Mouse (Mus musculus) Muller cell, postnatal 12 days (primary cell): ENCODE measurements around the gene Gsta1.
A peak's percentile ranks its signal among the peaks of the same experiment; 100 is the strongest.
"Not testable (repeated sequence)": the region's sequence is repeated elsewhere in the genome, so short reads cannot be mapped to it uniquely, and the experiment has no call there.

Experiments used
- DNase-seq: peaks from one replicate; pipeline ENCODE4 v3.0.0-alpha.2; 2015; ENCODE audit errors: inconsistent ontology term

The Gsta1 gene

DNA sequence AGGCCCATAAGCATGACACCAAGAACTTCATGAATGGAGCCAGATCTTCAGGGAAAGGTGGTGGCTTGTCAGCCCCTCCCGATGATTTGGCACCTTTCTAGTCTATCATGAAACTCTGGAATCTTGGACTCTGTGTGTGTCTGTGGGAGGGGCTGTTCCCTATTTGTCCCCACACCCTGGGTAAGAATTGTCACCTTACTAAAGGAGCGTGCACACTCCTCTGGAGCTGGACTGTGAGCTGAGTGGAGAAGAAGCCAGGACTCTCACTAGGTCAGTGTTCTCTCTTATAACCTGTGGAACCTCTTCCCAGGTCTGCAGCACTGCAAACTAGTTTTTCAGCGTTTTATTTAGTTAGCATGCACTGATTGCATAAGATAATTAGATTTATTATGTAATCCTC lies at the start of gene Gsta1:
Gsta1 (plus strand) TSS at position 196 of the 400 bp plus-strand sequence.
- DNase-seq: not testable (repeated sequence)

DNA sequence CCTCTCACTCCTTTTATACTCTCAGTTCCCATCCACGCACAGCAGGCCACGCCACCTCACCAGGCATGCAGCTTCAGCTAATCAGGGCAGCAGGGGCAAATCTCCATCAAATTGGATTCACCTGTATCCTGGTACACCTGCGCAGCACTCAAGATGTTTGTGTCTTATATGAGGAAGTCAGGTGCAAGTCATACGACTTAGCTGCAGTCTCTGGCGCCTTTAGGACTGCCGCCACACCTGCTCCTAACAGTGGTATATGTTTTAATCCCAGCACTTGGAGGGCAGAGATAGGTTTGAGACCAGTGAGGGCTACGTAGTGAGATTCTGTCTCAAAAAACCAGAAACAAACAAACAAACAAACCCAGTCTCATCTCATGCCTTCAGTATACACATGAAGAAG lies 48.0 kb upstream of the Gsta1 start, which contains the start of gene Gsta4:
Gsta4 (plus strand) TSS at position 301 of the 400 bp plus-strand sequence.
- not testable (repeated sequence) for DNase-seq

GRCm38 (mm10) chr9:78185686-78186085 lies 44.8 kb upstream of the Gsta1 start:
- no peak for DNase-seq

GRCm38 (mm10) chr9:78188910-78189309 lies 41.5 kb upstream of the Gsta1 start:
- DNase-seq: no peak

GRCm38 (mm10) chr9:78190651-78191634 lies 39.5 kb upstream of the Gsta1 start:
- DNase-seq: peak; percentile 63

GRCm38 (mm10) chr9:78191736-78192135 lies 38.7 kb upstream of the Gsta1 start:
- peak; percentile 76 for DNase-seq

GRCm38 (mm10) chr9:78193902-78194597 lies 36.4 kb upstream of the Gsta1 start:
- peak; percentile 41 for DNase-seq

DNA sequence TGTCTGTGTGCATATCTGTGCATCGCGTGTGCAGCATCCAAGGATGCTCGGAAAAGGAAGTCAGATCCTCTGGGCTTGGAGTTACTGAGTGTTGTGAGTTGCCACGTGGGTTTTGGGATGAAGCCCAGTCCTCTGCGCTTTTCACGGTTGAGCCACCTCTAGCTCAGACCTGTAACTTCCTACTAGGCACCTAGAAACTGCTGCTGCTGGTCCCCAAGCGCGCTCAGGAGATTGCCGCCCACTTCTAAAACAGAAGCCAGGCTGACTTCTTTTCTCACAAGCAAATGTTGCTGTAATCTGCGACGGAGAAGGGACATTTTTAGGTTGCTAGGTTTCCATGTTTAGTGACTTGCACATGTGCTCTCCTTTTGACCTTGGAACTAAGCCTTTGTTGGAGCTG lies 35.4 kb upstream of the Gsta1 start:
- no peak for DNase-seq

DNA sequence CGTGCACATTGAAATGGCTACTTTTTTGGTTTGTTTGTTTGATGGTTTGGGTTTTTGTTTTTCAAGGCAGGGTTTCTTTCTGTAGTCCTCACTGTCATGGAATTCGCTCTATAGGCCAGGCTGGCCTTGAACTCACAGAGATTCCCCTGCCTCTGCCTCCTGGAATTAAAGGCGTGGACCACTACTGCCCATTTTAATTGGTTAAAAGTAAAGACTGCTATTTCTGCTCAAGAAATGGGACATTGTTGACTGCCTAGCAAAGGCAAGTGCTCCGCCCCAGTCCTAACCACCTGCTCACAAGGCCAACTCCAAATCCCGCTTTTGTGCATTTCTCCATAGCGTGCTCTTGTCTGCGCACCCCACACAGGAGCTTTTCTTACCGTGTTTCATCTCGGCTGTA lies 32.7 kb upstream of the Gsta1 start:
- no peak for DNase-seq

GRCm38 (mm10) chr9:78204194-78204593 lies 26.3 kb upstream of the Gsta1 start:
- DNase-seq: no peak

DNA sequence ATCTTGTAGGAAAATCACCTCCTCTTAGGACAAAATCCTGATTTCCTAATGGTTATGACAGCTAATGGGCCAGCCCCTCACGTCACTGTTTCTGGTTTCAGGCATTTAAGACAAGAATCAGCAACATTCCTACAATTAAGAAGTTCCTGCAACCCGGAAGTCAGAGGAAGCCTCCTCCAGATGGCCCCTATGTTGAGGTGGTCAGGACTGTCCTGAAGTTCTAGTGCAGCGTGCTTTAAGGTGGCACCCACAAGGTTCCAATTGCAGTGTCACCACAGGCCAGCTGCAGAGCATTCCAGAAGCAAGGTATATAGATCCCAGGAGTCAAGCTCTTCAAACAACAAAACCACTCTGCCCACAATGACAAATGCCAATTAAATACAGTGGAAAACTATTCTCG lies 21.5 kb upstream of the Gsta1 start:
- DNase-seq: no peak

DNA sequence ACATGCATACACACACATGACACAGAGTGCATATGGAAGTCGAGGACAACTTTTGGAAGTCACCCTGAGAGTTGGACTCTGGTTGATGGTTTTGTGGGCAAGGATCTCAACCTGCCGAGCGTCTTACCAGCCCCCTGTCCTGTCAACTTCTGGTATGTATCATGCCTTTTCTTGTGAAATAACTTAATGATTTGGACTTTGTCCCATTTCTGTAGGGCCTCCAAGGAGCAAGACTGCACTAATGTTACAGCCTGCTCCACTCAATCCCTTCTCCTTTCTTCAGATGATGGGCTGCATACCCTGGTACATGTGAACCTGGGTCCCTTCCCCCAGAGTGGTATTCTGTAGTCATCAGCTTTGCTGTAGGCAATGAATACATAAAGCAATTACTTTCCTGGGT lies 20.4 kb upstream of the Gsta1 start:
- no peak for DNase-seq

GRCm38 (mm10) chr9:78210821-78211220 lies 19.6 kb upstream of the Gsta1 start:
- no peak for DNase-seq

DNA sequence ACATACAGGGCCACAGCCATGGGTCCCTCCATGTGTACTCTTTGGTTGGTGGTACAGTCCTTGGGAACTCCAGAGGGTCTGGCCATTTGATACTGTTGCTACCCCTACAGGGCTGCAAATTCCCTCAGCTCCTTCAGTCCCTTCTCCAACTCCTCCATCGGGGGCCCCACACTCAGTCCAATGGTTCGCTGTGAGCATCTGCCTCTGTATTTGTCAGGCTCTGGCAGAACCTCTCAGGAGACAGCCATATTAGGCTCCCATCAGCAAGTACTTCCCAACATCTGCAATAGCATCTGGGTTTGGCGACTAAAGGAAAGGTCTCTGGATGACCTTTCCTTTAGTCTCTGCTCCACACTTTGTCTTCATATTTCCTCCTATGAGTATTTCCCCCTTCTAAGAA lies 18.9 kb upstream of the Gsta1 start:
- no peak for DNase-seq

DNA sequence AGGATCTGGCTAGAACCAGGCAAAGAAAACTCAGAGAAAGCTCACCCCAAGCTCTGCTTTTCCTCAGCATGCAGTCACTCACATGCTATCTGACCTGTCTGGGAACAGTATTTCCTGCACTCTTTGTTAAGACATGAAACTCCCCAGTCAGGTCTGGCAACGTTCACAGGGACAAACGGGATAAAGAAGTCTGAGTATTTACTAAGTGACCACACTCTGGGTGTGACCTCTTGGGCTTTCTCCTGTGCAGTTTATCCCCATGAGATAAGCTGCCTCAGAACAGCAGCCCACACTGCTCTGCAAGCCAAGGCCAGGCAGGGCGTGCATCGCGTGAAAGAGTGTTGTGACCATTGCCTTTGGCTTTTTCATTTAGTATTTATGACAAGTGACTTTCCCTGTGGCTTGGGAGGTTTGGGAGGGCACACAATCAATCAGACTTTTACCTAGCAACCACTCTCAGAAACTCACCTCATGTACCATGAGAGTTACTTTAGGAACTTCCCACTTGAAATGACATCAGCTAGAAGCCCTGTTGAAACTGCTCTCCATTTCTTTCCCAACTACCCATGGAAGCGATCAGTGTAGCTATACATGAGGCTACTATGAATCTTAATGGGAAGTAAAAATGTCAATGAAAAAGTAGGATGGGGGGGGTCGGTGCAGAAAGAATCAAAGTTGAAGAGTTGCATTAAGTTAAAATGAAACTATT lies 18.0 kb upstream of the Gsta1 start:
- no peak for DNase-seq

- no peak for DNase-seq
Observed at GRCm38 (mm10) chr9:78217074-78217473, 13.4 kb upstream of the Gsta1 start.

DNA sequence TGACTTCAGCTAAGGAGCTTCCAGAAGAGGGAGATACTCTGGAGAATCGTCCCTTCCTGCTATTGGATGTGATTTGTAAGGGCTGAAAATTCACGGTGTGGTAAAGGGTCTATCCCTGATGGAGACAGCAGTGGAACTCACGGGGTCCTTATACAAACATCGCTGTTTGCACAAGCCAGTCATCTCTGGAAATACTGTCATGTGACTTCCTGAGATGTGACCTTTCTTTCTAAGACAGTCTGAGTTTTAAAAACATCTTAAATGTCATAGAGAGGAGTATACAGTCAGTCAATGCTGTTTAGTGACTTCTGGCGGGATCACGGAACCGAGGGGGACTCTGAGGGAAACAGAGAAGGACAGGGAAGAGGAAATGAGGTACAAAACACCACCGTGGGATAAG lies 7.8 kb upstream of the Gsta1 start:
- DNase-seq: no peak

DNA sequence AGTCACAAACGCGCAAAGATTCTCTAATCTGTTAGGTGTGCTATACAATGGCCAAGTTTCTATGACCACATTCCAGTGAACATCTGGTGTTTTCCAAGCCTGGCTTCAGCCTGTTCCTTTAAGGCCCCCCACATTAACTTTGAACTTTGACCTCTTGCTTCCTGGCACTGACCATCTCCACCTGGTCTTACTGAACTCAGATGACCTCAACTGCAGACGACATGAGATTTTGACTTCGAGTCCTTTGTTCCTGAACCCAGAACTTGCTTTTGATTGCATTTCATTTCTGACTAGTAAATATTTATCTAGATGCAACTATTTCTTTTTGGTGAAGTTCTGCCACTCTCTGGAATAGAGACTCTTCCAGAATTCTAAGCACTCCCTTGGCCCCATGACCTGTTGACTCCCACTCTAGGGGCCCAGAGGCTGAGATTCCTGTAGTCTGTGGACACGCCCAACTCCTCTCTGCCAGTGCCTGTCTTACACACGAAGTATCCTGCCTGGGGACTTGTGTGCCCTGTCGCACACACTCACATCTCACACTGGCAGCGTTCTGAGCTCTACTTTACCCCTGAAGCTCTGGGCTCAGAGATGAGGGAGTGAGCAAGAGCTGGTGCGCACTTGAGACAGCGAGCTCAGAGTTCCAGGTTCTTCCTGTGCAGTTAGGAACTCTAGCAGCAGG lies 7.1 kb upstream of the Gsta1 start:
- no peak for DNase-seq

DNA sequence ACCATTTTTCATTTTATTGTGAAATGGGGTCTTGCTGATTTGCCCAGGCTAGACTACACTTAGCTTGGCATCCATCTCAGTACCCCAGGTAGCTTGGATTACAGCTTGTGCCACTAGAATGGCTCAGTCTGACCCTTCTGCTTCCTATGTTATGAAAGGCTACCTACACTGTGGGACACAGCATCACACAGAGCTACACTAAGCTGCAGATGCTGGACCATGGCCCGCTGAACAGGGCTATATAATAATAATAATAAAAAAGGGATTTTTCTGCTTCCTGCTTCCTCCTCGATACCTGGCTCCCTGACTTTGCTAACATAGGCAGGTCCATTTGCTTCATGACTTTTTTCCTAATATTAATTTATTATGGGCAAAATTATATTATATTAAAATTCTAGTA lies 6.0 kb upstream of the Gsta1 start:
- DNase-seq: no peak

- no peak for DNase-seq
Observed at GRCm38 (mm10) chr9:78225304-78225703, 5.2 kb upstream of the Gsta1 start.

DNA sequence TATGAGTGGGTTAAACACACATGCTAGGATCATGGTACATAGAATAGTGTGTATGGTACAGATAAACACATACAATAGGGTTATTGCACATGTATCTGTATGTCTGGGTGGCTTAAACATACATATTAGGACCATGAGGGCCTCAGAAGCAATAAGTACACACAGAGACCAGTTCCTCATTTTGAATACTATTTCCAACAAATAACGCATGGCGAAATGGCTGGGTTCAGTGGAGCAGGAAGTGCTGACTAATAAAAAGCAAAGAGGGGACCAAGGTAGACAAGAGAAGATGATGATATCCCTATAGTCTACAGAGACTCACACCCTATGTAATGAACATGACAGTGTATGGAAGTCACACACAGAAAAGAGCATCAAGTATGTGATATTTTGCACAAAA lies 2.3 kb upstream of the Gsta1 start:
- DNase-seq: no peak

DNA sequence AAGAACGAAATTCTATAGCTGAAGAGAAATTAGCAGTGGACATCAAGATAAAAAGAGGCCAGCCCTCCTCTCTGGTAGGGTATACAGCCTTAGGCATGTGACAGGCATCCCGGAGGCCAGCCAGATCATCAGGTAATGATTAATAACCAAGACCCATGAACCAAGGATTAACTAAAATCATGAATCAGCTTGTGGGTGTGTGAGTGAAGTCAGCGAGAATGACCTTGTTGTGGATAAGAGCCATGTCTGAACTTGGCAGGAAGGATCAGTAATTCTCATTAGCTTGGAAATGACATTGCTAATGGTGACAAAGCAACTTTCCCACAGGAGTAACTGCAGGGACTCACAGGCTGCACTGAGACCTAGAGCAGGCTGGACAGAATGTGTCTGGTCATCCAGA lies 798 bp upstream of the Gsta1 start:
- DNase-seq: peak; percentile 7
